Mouse (Mus musculus) myocyte (in vitro differentiated cells): Measurements from ENCODE around the gene Tmem94. TPM values are rescaled to one million over a fixed set of nuclear protein-coding genes. Genes with fewer than 3 reads are reported as not detected.

Source experiments
- H3K27me3 ChIP-seq: one replicate; pipeline ENCODE4 v1.6.1; 2011; ENCODE audit not compliant: control insufficient read depth, insufficient read depth, insufficient read length
- H3K36me3 ChIP-seq: one replicate; pipeline ENCODE4 v1.6.1; 2011; ENCODE audit not compliant: control insufficient read depth, insufficient read depth
- H3K4me2 ChIP-seq: one replicate; pipeline ENCODE4 v1.6.1; 2011; ENCODE audit warnings: low read depth, control low read depth
- H3K4me3 ChIP-seq: one replicate; pipeline ENCODE4 v1.5.1; 2011; ENCODE audit warnings: mild to moderate bottlenecking, control low read depth, moderate library complexity
- H3K79me2 ChIP-seq: one replicate; pipeline ENCODE4 v1.6.1; 2011; ENCODE audit not compliant: control insufficient read depth, insufficient read depth
- H3ac ChIP-seq: one replicate; pipeline ENCODE4 v1.6.1; 2011; ENCODE audit not compliant: control insufficient read depth, insufficient read length
- CEBPB ChIP-seq: IDR thresholded peaks from 2 replicates; pipeline ENCODE4 v1.6.1; 2011; ENCODE audit warnings: mild to moderate bottlenecking, moderate library complexity; ENCODE audit not compliant: poor library complexity, insufficient read depth, severe bottlenecking
- E2F4 ChIP-seq: IDR thresholded peaks from one replicate; pipeline ENCODE4 v1.6.1; 2011; ENCODE audit warnings: mild to moderate bottlenecking, control low read depth, moderate library complexity; ENCODE audit not compliant: insufficient read depth
- MAX ChIP-seq: IDR thresholded peaks from one replicate; pipeline ENCODE4 v1.6.1; 2011; ENCODE audit warnings: low read depth, mild to moderate bottlenecking, control low read depth
- MYOD1 ChIP-seq, 3 experiments: IDR thresholded peaks; one replicate each; pipeline ENCODE4 v1.6.1; 2011; ENCODE audit warnings: control low read depth in 2 of 3, low read depth in 2 of 3, mild to moderate bottlenecking in 2 of 3, moderate library complexity in 1 of 3; ENCODE audit not compliant: insufficient read length in 2 of 3, control insufficient read depth in 1 of 3
- MYOG ChIP-seq, 3 experiments: IDR thresholded peaks; one replicate each; pipeline ENCODE4 v1.6.1; 2011; ENCODE audit warnings: control low read depth in 2 of 3, low read depth in 2 of 3, mild to moderate bottlenecking in 2 of 3; ENCODE audit not compliant: insufficient read length in 2 of 3, control insufficient read depth in 1 of 3, insufficient read depth in 1 of 3
- POLR2A ChIP-seq: IDR thresholded peaks from one replicate; pipeline ENCODE4 v1.6.1; 2011; ENCODE audit warnings: low read depth, mild to moderate bottlenecking, control low read depth, moderate library complexity; ENCODE audit not compliant: insufficient read length
- POLR2AphosphoS2 ChIP-seq: IDR thresholded peaks from one replicate; pipeline ENCODE4 v1.6.1; 2011; ENCODE audit warnings: low read depth, control low read depth; ENCODE audit not compliant: insufficient read length
- REST ChIP-seq: IDR thresholded peaks from one replicate; pipeline ENCODE4 v1.6.1; 2011; ENCODE audit warnings: mild to moderate bottlenecking, control low read depth, moderate library complexity; ENCODE audit not compliant: insufficient read depth, insufficient read length
- SRF ChIP-seq: IDR thresholded peaks from one replicate; pipeline ENCODE4 v1.6.1; 2011; ENCODE audit warnings: low read depth; ENCODE audit not compliant: control insufficient read depth, insufficient read length
- TCF12 ChIP-seq: IDR thresholded peaks from one replicate; pipeline ENCODE4 v1.6.1; 2011; ENCODE audit warnings: mild to moderate bottlenecking, control low read depth; ENCODE audit not compliant: poor library complexity, insufficient read depth, severe bottlenecking
- TCF3 ChIP-seq: IDR thresholded peaks from one replicate; pipeline ENCODE4 v1.6.1; 2011; ENCODE audit warnings: low read depth, control low read depth; ENCODE audit not compliant: insufficient read length
- USF1 ChIP-seq: IDR thresholded peaks from one replicate; pipeline ENCODE4 v1.6.1; 2011; ENCODE audit warnings: low read depth, mild to moderate bottlenecking, control low read depth, moderate library complexity
- polyA plus RNA-seq: library from polyadenylated mRNA; unstranded; fragments of >200 nt; fragmentation: generic; extraction: Trizol; gene quantifications from one replicate; pipeline ENCODE4 v1.2.1, GENCODE M21; 2012; ENCODE audit warnings: missing spikeins

Tmem94 gene
- 19.6 TPM for polyA plus RNA-seq

DNA sequence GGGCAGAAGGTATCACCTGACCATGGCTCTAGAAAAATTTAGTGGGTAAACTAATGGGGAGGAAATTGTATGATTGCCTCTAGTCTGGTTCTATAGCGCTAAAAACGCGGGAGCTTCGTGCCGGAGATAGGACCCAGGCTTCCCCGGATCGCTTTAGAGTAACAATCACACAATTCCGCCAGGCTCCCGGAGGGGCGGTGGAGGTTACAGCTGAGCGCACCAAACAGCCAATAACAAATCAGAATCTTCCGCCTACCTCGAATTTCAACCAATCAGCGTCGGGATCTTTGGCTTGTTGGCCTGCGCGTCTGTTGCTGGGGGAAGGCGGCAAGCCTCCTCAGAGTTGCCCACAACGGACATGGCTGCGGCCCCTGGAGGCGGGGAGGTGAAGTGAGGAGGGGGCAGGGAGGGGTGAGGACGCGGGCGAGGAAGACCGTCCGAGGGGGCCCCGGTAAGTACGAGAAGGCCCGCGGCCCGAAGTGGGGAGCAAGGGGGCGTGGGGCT, at the start of gene Tmem94:
Gene Tmem94, plus strand, starts transcription at position 331 of the 504 bp plus-strand sequence.
- Histone ChIP-seq H3K4me2 (peak within 1 kb of the TSS; percentile 98), H3K36me3 (no peaks in the 10 kb centered on the region), H3K4me3 (peak within 1 kb of the TSS; percentile 58), H3K79me2 (no peaks in the 10 kb centered on the region), H3ac (peak within 1 kb of the TSS; percentile 46), H3K27me3 (no peaks in the 10 kb centered on the region)
- TF ChIP-seq MYOG (IDR thresholded peaks at IDR 0.05; ENCODE audit: control insufficient read depth in 1 of 3, insufficient read depth in 1 of 3, insufficient read length in 2 of 3, low read depth in 2 of 3) = no peak
- peak; percentile 69 for TF ChIP-seq POLR2A

DNA sequence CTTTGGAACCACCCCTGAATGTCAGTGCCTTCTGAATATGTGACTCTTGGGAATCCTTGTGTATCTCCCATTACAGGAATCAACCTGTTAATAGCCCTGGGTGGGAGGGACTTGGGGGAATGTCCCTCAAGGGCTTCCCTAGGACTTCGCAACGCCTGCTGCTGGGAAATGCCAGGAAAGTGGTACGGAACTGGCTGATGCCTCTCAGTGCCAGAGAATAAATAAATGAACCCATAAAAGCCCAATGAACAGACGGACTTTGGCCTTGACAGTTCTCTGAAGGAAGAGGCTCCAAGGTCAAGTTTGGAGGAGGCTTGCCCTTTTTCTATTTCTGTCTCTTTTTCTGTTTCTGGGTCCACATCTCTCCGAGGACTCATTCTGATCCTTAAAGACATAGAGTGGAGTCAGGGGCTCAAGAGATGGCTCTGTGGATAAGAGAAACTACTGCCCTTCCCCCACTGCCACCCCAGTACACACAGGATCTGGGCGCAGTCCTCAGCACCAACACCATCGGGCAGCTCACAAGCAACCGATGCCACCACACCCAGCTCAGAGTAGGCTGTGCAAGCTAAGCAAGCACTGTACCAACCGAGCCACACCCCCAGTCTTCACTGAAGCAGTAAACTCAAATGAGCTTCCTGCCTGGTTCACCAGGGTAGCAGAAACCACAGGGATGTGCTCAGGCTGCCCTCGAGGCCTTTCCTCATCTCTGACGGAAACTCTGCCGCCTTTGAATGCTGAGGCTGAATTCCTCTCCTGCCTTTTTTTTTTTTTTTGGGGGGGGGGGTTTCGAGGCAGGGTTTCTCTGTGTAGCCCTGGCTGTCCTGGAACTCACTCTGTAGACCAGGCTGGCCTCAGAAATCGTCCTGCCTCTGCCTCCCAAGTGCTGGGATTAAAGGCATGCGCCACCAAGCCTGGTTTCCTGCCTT, 48.6 kb upstream of the Tmem94 start:
- Histone ChIP-seq H3K4me2 (no peak overlapping the region), H3K36me3 (no peaks in the 10 kb centered on the region), H3K79me2 (no peaks in the 10 kb centered on the region), H3K27me3 (no peaks in the 10 kb centered on the region), H3K4me3 (no peak overlapping the region), H3ac (no peak overlapping the region)
- no peak for TF ChIP-seq MYOD1 (IDR thresholded peaks at IDR 0.05; ENCODE audit: control insufficient read depth in 1 of 3, insufficient read length in 2 of 3, low read depth in 2 of 3)

DNA sequence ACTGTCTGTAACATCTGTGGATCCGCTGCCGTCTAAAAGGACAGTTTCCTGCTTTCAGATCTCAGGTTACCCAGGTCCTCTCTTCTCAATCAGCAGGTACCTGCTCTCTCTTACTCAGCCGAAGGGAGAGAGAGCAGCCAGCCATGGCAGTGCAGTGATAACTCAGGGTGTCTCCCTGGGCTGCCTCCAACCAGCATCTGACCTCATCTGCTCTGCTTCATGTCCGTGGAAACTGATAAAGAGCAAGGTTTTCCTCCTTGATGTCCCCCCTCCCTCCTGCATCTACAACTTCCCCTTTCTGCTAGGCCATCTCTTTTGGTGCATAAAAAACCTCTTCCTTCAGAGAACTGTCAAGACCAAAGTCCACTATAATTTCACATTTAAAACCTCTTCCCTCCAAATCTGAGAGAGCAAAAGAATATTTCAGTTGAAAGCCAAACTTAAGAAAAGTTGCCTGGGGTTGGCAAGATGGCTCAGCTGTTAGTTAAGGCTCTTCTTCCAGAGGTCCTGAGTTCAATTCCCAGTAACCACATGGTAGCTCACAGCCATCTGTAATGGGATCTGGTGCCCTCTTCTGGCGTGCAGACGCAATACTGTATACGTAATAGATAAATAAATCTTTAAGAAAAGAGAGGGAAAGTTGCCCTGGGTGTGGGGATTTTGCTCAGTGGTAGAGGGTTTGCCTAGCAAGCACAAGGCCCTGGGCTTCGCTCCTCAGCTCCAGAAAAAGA, 47.4 kb upstream of the Tmem94 start:
- Histone ChIP-seq H3K4me2 (no peak overlapping the region), H3K27me3 (no peaks in the 10 kb centered on the region), H3ac (no peak overlapping the region), H3K4me3 (no peak overlapping the region), H3K79me2 (no peaks in the 10 kb centered on the region), H3K36me3 (no peaks in the 10 kb centered on the region)
- no peak for TF ChIP-seq POLR2A
- TF ChIP-seq MAX = no peak
- TF ChIP-seq POLR2AphosphoS2 = no peak
- TF ChIP-seq CEBPB = no peak
- no peak for TF ChIP-seq REST
- no peak for TF ChIP-seq SRF
- no peak for TF ChIP-seq TCF3
- no peak for TF ChIP-seq E2F4
- no peak for TF ChIP-seq MYOD1 (IDR thresholded peaks at IDR 0.05; ENCODE audit: control insufficient read depth in 1 of 3, insufficient read length in 2 of 3, low read depth in 2 of 3)
- TF ChIP-seq MYOG (IDR thresholded peaks at IDR 0.05; ENCODE audit: control insufficient read depth in 1 of 3, insufficient read depth in 1 of 3, insufficient read length in 2 of 3, low read depth in 2 of 3) = no peak

DNA sequence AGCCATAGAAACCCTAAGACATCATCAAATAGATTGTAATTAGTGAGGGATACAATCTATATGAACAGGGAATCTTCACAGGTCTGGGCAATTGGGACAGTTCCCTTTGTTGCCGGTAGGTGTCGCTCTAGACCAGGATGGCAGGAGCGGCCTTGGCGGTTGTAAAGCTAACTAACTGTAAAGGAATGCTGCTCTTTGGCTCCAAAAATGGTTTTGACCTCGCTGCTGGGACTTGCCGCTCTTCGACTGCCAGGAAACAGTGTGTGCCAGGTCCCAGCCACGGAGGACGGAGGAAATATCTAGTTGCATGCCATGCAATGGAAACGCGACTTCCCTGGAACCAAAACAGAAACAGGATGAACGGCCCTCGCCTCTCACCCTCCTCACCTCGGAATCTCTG, 42.6 kb upstream of the Tmem94 start:
- H3K27me3 ChIP-seq = no peaks in the 10 kb centered on the region
- no peak overlapping the region for H3K4me3 ChIP-seq
- no peaks in the 10 kb centered on the region for H3K79me2 ChIP-seq
- no peak overlapping the region for H3ac ChIP-seq
- H3K4me2 ChIP-seq = peak overlapping the region; percentile 65
- TF ChIP-seq MYOD1 (IDR thresholded peaks at IDR 0.05; ENCODE audit: control insufficient read depth in 1 of 3, insufficient read length in 2 of 3, low read depth in 2 of 3) = no peak
- no peak for TF ChIP-seq POLR2AphosphoS2
- TF ChIP-seq USF1 = no peak
- TF ChIP-seq SRF = no peak
- TF ChIP-seq CEBPB = no peak
- TF ChIP-seq REST = no peak
- TF ChIP-seq MYOG (IDR thresholded peaks at IDR 0.05; ENCODE audit: control insufficient read depth in 1 of 3, insufficient read depth in 1 of 3, insufficient read length in 2 of 3, low read depth in 2 of 3) = no peak
- TF ChIP-seq MAX = no peak
- TF ChIP-seq E2F4 = no peak
- TF ChIP-seq TCF3 = no peak
- TF ChIP-seq POLR2A = no peak
- TF ChIP-seq TCF12 = no peak
- no peaks in the 10 kb centered on the region for H3K36me3 ChIP-seq

DNA sequence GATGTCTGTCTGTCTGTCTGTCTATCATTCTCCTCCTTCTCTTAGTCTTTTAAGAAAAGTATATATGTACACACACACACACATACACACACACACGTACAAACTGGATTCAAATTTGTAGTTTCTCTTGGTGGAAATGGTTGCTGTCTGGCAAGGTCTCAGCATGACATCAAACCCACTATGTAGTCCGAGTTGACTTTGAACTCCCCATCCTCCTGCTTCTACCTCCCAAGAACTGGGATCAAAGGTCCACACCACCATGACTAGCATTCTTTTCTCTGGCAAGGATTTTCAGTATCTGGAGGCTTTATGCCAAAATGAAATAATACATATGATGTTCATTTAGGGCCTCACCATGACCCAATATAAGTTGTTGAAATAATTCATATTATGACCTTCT, 42.0 kb upstream of the Tmem94 start:
- H3ac ChIP-seq = no peak overlapping the region
- no peak overlapping the region for H3K4me2 ChIP-seq
- no peaks in the 10 kb centered on the region for H3K36me3 ChIP-seq
- TF ChIP-seq SRF = no peak
- no peak for TF ChIP-seq POLR2A
- TF ChIP-seq POLR2AphosphoS2 = no peak
- no peak for TF ChIP-seq USF1
- no peak for TF ChIP-seq MYOG (IDR thresholded peaks at IDR 0.05; ENCODE audit: control insufficient read depth in 1 of 3, insufficient read depth in 1 of 3, insufficient read length in 2 of 3, low read depth in 2 of 3)
- no peak for TF ChIP-seq REST
- no peak for TF ChIP-seq MYOD1 (IDR thresholded peaks at IDR 0.05; ENCODE audit: control insufficient read depth in 1 of 3, insufficient read length in 2 of 3, low read depth in 2 of 3)
- TF ChIP-seq TCF3 = no peak
- no peak for TF ChIP-seq TCF12
- TF ChIP-seq CEBPB = no peak
- no peak for TF ChIP-seq MAX
- TF ChIP-seq E2F4 = no peak
- no peaks in the 10 kb centered on the region for H3K79me2 ChIP-seq
- no peaks in the 10 kb centered on the region for H3K27me3 ChIP-seq
- no peak overlapping the region for H3K4me3 ChIP-seq
